Mouse (Mus musculus) R1 (cell line): Measurements from ENCODE around the gene Usp17ld.
"Not testable (repeated sequence)": the region's sequence is repeated elsewhere in the genome, so short reads cannot be mapped to it uniquely, and the experiment has no call there.

ENCODE experiments used
- DNase-seq: peaks from one replicate; pipeline ENCODE4 v3.0.0-alpha.2; 2018; ENCODE audit warnings: low read depth, low spot score

Gene Usp17ld

GRCm38 (mm10) chr7:103252405-103252804 is at the start of gene Usp17ld:
Gene Usp17ld (minus strand): TSS chr7:103252505.
- DNase-seq, result not testable (repeated sequence)

GRCm38 (mm10) chr7:103216696-103217095 is 35.6 kb downstream of the Usp17ld start, which contains the start of gene Olfr594:
Gene Olfr594 (plus strand): TSS chr7:103216996.
- DNase-seq, result no peak

GRCm38 (mm10) chr7:103212050-103212449 is 40.3 kb downstream of the Usp17ld start:
- not testable (repeated sequence) for DNase-seq

GRCm38 (mm10) chr7:103211562-103211961 is 40.7 kb downstream of the Usp17ld start, which contains the start of gene Olfr593:
Gene Olfr593 (plus strand): TSS chr7:103211862.
- no peak for DNase-seq
